Mouse (Mus musculus): ENCODE measurements around the gene Slc25a48.

DNA sequence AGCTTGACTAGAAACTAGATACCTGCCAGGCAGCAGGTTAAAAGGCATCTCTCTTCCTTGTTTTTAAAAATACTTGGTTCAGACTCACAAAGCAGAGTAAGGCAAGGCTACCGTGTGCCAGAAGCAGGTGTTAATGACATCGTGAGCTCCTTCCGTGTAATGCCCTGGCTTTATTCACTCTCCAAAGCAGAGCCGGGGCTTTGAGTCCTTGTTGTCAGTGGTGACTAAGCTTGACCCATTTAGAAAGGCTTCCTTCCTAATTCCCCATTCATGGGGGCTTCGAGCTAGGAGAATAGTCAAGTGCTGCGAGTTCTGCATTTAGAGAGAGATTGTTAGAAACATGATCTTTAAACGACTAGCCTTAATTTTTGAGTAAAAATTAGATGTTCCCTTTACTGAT is 78.7 kb downstream of the Slc25a48 start:
- TF ChIP-seq CTCF (IDR thresholded peaks at IDR 0.05; ENCODE audit: insufficient read depth, low read depth, low read length) (no peak), POLR2A (IDR thresholded peaks at IDR 0.05; ENCODE audit: insufficient read depth, low read depth, low read length) (no peak)
